Mouse (Mus musculus) forebrain, embryonic 13.5 days (tissue): Measurements from ENCODE around the gene Copb2. TPM values are rescaled to one million over a fixed set of nuclear protein-coding genes. Genes with fewer than 3 reads are reported as not detected.

Experiments
- ATAC-seq: fragments of 200-750 bp; cut with Nextera tagmentation; 2 replicates; pipeline ENCODE4 v1.8.0; 2017
- H3K27ac ChIP-seq: fragments of 300-500 bp; sonication (generic); 2 replicates; pipeline ENCODE4 v1.5.1; 2015; ENCODE audit warnings: inconsistent platforms, mild to moderate bottlenecking, moderate library complexity
- H3K27me3 ChIP-seq: fragments of 300-500 bp; sonication (generic); 2 replicates; pipeline ENCODE4 v1.6.1; 2015; ENCODE audit warnings: mild to moderate bottlenecking, inconsistent platforms
- H3K36me3 ChIP-seq: fragments of 300-500 bp; sonication (generic); 2 replicates; pipeline ENCODE4 v1.6.1; 2015; ENCODE audit warnings: mild to moderate bottlenecking, inconsistent platforms; ENCODE audit not compliant: poor library complexity, severe bottlenecking
- H3K4me1 ChIP-seq: fragments of 300-500 bp; sonication (generic); 2 replicates; pipeline ENCODE4 v1.6.1; 2015; ENCODE audit warnings: inconsistent platforms
- H3K4me2 ChIP-seq: fragments of 300-500 bp; sonication (generic); 2 replicates; pipeline ENCODE4 v1.6.1; 2015; ENCODE audit warnings: inconsistent platforms, mild to moderate bottlenecking, moderate library complexity
- H3K4me3 ChIP-seq: fragments of 300-500 bp; sonication (generic); 2 replicates; pipeline ENCODE4 v1.5.1; 2015; ENCODE audit warnings: mild to moderate bottlenecking, inconsistent platforms
- H3K9ac ChIP-seq: fragments of 300-500 bp; sonication (generic); 2 replicates; pipeline ENCODE4 v1.6.1; 2015; ENCODE audit warnings: mild to moderate bottlenecking, inconsistent platforms
- H3K9me3 ChIP-seq: fragments of 300-500 bp; sonication (generic); replicated peaks from 2 replicates; pipeline ENCODE4 v1.6.1; 2016; ENCODE audit warnings: inconsistent platforms
- WGBS: fragments of 180-500 bp; shearing (Covaris S2); methylation state at CpG from one replicate; pipeline ENCODE4 v1.1.7; 2015; 5-methylcytosine and 5-hydroxymethylcytosine counted together
- polyA plus RNA-seq: library from polyadenylated mRNA; unstranded; fragments of >200 nt; fragmentation: Nextera tagmentation; extraction: Ambion mirVana; gene quantifications from 2 replicates; pipeline ENCODE4 v1.2.1, GENCODE M21; 2015

Gene Copb2
- polyA plus RNA-seq, 1 experiment from 2014 or later = 122 TPM

DNA sequence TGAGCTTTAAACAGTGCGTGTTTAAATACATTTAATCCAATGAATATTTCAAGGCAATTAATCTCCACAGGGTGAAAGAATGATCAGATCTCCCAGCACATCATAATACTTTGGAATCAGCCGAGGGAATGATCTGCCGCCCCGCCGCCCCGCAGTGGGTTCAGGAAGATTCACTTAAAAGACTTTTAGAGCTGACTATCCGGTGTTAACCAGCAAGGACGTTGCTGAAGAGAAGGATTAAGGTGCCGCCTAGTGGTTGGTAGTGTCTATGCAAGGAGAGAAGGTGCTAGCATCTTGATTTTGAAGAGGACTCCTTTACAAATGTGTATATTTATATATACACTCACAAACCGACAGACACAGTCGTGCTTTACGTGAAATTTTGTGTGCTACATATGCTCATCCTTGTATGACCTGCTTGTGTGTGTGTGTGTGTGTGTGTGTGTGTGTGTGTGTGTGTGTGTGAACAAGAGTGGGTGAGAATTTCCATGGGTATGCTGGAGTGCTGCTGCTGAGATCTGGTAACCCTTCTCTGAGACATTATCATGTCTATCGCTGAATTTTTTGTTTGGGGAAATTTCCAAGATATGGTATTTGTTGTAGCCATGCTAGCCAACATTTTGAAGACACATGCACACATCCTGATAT lies 24.7 kb upstream of the Copb2 start:
- Histone ChIP-seq H3K4me2 (peak overlapping the region; percentile 33), H3K4me1 (peaks cover 7% of the 10 kb centered on the region; the same call in 1 of the 2 replicates), H3K27me3 (0 out of 2 replicates have a peak, but pooled peaks cover 4% of the 10 kb centered on the region), H3K36me3 (no peaks in the 10 kb centered on the region), H3K27ac (no peak overlapping the region), H3K9ac (no peak overlapping the region), H3K9me3 (0 out of 2 replicates have a peak, but pooled peaks cover 3% of the 10 kb centered on the region), H3K4me3 (no peak overlapping the region)
- 6% methylated on average over 13 of the region's 13 CpGs for WGBS
- ATAC-seq = peak; percentile 86

DNA sequence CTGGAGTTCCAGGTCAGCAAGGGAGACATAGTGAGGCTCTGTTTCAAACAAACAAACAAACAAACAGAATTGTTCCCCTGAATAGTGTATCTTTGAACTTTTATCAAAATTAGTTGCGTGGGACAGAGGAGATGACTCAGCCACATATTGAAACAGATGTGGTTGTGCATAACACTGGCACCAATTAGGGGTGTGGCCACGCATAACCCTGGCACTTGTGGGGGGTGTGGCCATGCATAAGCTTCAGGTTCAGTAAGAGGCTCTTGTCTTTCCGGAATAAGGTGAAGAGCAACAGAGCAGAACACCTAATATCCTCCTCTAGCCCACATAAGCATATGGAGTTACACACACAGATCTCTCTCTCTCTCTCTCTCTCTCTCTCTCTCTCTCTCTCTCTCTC lies 19.5 kb upstream of the Copb2 start:
- H3K4me1 ChIP-seq = no peaks in the 10 kb centered on the region
- no peak overlapping the region for H3K4me2 ChIP-seq
- no peak overlapping the region for H3K9ac ChIP-seq
- H3K4me3 ChIP-seq = no peak overlapping the region
- no peak for ATAC-seq
- WGBS = 84% methylated on average over 3 of the region's 3 CpGs
- H3K36me3 ChIP-seq = no peaks in the 10 kb centered on the region
- no peak overlapping the region for H3K27ac ChIP-seq
- H3K27me3 ChIP-seq = 0 out of 2 replicates have a peak, but pooled peaks cover 4% of the 10 kb centered on the region
- no peaks in the 10 kb centered on the region for H3K9me3 ChIP-seq

DNA sequence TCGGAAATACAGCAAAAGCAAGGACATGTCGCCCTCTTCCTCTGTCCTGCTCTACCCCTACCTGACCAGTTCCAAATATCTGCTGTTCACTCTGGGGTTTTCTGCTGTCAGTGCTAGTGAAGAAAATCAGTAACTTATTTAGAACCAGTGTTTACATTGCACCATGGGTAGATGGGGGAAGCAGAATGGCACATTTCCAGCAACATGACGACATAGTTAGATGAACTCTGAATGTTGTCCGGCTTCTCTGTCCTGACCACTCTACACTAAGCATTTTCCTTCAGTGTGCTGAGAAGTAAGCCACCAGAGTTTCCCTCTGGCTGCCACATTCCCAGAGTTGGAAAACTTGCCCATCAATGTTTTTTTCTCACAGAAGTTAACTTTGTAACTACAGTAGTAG lies 20.3 kb downstream of the Copb2 start:
- no peak for ATAC-seq

DNA sequence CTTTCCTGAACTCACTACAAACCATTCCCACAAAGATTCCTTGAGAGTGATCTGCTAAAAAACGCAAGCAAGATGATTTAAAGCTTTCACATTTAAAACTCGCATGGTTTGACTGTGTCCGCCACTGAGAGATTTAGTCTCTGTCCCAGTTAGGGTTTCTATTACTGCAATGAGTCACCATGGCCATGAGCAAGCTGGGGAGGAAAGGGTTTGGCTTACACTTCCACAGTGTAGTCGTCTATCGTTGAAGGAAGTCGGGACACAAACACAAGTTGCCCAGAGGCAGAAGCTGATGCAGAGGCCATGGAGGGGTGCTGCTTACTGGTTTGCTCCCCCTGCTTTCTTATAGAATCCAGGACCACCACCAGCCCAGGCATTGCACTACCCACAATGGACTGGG lies 36.6 kb downstream of the Copb2 start:
- no peaks in the 10 kb centered on the region for H3K9me3 ChIP-seq
- H3K9ac ChIP-seq = no peak overlapping the region
- no peaks in the 10 kb centered on the region; the same call in 1 of the 2 replicates for H3K27me3 ChIP-seq
- H3K27ac ChIP-seq = no peak overlapping the region
- WGBS = 93% methylated on average over 6 of the region's 6 CpGs
- H3K4me2 ChIP-seq = peak overlapping the region; percentile 97
- ATAC-seq = no peak
- peaks cover 32% of the 10 kb centered on the region for H3K36me3 ChIP-seq
- peak overlapping the region; percentile 92; the same call in 1 of the 2 replicates for H3K4me3 ChIP-seq
- H3K4me1 ChIP-seq = peaks cover 16% of the 10 kb centered on the region

More for the DNA sequence above, 20.3 kb downstream of the Copb2 start:
- no peaks in the 10 kb centered on the region for H3K9me3 ChIP-seq
- no peaks in the 10 kb centered on the region for H3K4me1 ChIP-seq
- whole genome bisulfite sequencing = 92% methylated on average over 4 of the region's 4 CpGs
- no peak overlapping the region for H3K9ac ChIP-seq
- peaks cover 88% of the 10 kb centered on the region for H3K36me3 ChIP-seq
- H3K27me3 ChIP-seq = no peaks in the 10 kb centered on the region
- no peak overlapping the region for H3K4me3 ChIP-seq
- H3K4me2 ChIP-seq = no peak overlapping the region
- H3K27ac ChIP-seq = no peak overlapping the region

DNA sequence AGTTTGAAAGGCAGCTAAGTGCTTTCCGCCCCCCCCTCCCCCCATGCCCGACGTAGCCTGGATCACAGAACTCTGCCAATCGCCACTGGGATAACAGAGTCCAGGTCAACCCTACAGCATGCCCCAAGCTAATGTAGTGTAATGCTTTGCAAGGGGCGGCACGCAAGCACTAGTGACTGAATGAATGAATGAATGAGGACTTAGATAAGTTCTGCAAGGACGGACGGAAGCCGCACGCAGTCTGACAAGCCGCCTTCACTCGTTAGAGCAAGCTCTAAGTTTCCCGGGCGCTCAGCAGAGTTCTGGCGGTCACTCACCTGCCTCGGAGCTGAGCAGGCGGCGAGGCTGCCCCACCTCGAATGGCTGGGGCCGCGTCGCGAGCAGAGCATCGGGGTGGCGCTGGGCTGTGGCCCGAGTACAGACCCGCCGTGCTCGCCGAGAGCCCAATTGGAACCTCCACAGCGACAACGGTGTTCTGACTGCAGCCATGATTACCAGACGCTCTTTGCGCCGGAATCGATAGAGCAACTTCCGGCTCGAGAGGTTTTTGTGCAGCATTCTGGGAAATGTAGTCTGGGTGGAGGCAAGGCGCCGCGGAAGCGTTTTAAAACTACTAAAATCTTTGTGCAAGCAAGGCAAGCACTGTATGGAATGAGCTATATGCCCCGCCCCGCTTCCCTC lies 37.8 kb downstream of the Copb2 start, which contains the start of gene Mrps22:
TSS of gene Mrps22 (minus strand) at position 505 of the 681 bp plus-strand sequence.
- WGBS = under 1% methylated on average over 44 of the region's 44 CpGs
- ATAC-seq = peak; percentile 97

DNA sequence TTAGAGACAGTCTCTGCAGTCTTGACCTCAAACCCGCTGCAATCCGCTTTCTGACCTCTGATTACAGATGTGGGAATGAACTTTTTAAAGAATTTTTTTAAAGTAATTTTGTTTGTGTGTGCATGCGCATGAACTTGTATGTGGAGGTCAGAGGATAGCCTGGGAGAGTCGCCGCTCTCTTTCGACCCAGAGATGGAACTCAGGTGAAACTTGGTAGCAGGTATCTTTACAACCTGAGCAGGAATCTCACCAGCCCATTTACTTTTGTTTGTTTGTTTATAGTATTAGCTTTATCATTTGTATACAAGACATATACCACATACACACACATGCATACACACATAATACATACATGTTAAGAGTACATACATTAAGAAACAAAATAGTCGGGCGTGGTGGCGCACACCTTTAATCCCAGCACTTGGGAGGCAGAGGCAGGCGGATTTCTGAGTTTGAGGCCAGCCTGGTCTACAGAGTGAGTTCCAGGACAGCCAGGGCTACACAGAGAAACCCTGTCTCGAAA lies 38.4 kb downstream of the Copb2 start:
- Histone ChIP-seq H3K9ac (0 out of 2 replicates have a peak overlapping the region, but pooled peaks have one; percentile 86), H3K9me3 (no peaks in the 10 kb centered on the region), H3K36me3 (peaks cover 16% of the 10 kb centered on the region), H3K27me3 (no peaks in the 10 kb centered on the region; the same call in 1 of the 2 replicates), H3K4me2 (peak overlapping the region; percentile 97), H3K4me3 (peak overlapping the region; percentile 92), H3K4me1 (peaks cover 16% of the 10 kb centered on the region), H3K27ac (no peak overlapping the region)
- 51% methylated on average over 11 of the region's 11 CpGs for WGBS
- peak; percentile 25; the same call in 1 of the 2 replicates for ATAC-seq

More for the DNA sequence above, 37.8 kb downstream of the Copb2 start, which contains the start of gene Mrps22:
- Histone ChIP-seq H3K36me3 (peaks cover 22% of the 10 kb centered on the region), H3K4me3 (peak within 1 kb of the TSS; percentile 92), H3K9ac (peak within 1 kb of the TSS; percentile 86), H3K9me3 (no peaks in the 10 kb centered on the region), H3K27ac (no peak within 1 kb of the TSS), H3K4me2 (peak within 1 kb of the TSS; percentile 97), H3K4me1 (peaks cover 16% of the 10 kb centered on the region), H3K27me3 (no peaks in the 10 kb centered on the region; the same call in 1 of the 2 replicates)

DNA sequence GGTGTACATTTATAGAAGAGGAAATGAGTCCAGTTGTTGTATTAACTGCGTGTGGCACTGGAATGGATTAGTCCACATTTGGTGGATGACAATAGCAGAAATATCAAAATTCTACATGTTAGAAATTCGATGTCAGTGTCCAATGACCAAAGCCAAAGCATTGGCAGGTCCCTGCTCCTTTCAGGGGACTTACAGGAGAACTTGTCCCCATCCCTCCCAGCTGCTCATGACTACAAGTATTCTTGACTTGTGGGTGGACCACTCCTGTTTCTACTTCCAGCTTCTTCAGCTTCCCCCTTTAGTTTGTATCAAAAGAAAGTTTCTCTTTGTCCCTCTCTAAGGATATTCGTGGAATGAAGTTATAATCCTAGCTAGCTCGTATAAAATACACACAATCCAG lies 41.4 kb downstream of the Copb2 start:
- Histone ChIP-seq H3K9ac (no peak overlapping the region), H3K4me1 (peaks cover 15% of the 10 kb centered on the region), H3K36me3 (no peaks in the 10 kb centered on the region), H3K4me3 (no peak overlapping the region), H3K4me2 (no peak overlapping the region), H3K27me3 (no peaks in the 10 kb centered on the region; the same call in 1 of the 2 replicates), H3K27ac (no peak overlapping the region), H3K9me3 (no peaks in the 10 kb centered on the region)
- 76% methylated on average over 4 of the region's 4 CpGs for WGBS
- ATAC-seq = no peak

DNA sequence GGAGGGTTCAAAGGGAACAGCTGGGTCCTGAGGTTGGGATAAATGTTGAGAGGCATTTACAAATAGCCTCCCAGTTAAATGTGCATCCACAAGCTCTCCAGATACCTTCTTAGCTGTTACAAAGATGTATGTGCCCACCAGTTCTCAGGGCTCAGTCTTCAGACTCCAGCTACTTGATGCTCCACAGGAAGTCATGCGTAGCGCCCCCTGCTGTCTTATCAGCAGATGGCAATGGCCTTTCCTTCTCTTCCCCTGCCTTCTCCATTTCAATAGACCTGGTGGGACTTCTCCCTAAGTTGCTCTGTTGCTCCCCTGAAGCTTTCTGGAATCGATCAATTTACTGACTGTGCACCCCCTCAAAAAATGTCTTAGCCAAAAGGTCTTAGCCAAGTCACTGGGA lies 65.0 kb downstream of the Copb2 start:
- no peak overlapping the region for H3K27ac ChIP-seq
- no peaks in the 10 kb centered on the region for H3K27me3 ChIP-seq
- H3K4me3 ChIP-seq = no peak overlapping the region
- H3K36me3 ChIP-seq = no peaks in the 10 kb centered on the region
- H3K9ac ChIP-seq = no peak overlapping the region
- H3K4me1 ChIP-seq = no peaks in the 10 kb centered on the region
- no peak overlapping the region for H3K4me2 ChIP-seq
- ATAC-seq = no peak
- WGBS = 50% methylated on average over 3 of the region's 3 CpGs
- H3K9me3 ChIP-seq = no peaks in the 10 kb centered on the region

DNA sequence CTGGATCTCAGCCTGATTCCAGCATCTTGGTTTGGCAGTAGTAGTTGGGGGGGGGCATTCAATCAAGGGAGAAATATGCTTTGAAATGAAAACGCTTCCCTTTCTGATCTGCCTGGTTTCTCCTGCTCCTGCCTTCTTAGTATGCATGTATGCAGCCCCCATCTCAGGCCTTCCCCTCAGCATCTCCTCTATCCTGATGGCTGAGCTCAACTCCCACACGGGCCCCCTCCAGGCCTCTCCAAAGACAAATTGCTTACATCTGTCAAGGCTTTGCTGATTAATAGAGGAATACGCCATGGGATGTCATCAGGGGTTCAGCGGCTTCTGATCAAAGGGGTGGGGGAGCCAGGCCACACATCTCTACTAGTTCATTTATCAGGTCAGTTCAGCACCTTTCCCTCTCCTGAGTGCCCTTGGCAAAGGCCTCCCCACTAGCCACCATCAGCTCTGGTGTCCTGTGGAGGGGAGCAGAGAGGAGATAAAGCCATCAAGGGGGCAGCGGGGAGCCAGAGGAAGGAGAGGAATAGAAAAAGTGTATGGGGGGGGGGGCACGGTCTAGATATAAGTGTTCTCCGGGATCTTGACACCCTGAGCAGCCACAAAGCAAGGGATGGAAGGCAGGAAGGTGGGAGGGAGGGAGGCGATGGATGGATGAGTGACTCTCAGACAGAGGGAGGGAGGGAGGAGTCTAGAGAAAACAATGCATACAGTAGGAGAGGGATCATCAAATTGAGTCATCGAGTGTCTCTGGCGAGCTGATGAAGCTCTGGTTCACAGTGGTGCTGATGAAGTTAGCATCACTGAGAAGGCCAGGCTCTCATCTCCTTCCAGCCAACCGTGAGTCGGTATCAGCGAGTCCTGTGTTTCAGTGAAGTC lies 70.0 kb downstream of the Copb2 start:
- Histone ChIP-seq H3K36me3 (no peaks in the 10 kb centered on the region), H3K27ac (no peak overlapping the region), H3K9ac (no peak overlapping the region), H3K4me2 (no peak overlapping the region), H3K9me3 (no peaks in the 10 kb centered on the region), H3K4me1 (peaks cover 4% of the 10 kb centered on the region; the same call in 1 of the 2 replicates), H3K27me3 (no peaks in the 10 kb centered on the region), H3K4me3 (no peak overlapping the region)
- ATAC-seq = no peak
- 73% methylated on average over 13 of the region's 13 CpGs for WGBS
